Mouse (Mus musculus) neural tube, embryonic 14.5 days (tissue): ENCODE results near the gene Lpp. TPM values are rescaled to one million over a fixed set of nuclear protein-coding genes. Genes with fewer than 3 reads are reported as not detected.

ENCODE experiments used
- ATAC-seq: fragments of 200-750 bp; cut with Nextera tagmentation; 2 replicates; pipeline ENCODE4 v1.8.0; 2017; ENCODE audit warnings: low read depth, mild to moderate bottlenecking, moderate TSS enrichment, moderate library complexity
- H3K27ac ChIP-seq: fragments of 300-500 bp; sonication (generic); 2 replicates; pipeline ENCODE4 v1.5.1; 2014; ENCODE audit warnings: low read depth, mild to moderate bottlenecking, control low read depth, low read length, moderate library complexity, mixed read lengths
- H3K27me3 ChIP-seq: fragments of 300-500 bp; sonication (generic); 2 replicates; pipeline ENCODE4 v1.6.1; 2014; ENCODE audit warnings: low read length; ENCODE audit not compliant: control insufficient read depth, insufficient read depth
- H3K36me3 ChIP-seq: fragments of 300-500 bp; sonication (generic); 2 replicates; pipeline ENCODE4 v1.6.1; 2014; ENCODE audit warnings: low read length, mixed read lengths; ENCODE audit not compliant: control insufficient read depth, insufficient read depth
- H3K4me1 ChIP-seq: fragments of 300-500 bp; sonication (generic); 2 replicates; pipeline ENCODE4 v1.6.1; 2014; ENCODE audit warnings: low read length; ENCODE audit not compliant: control insufficient read depth, insufficient read depth
- H3K4me2 ChIP-seq: fragments of 300-500 bp; sonication (generic); 2 replicates; pipeline ENCODE4 v1.6.1; 2014; ENCODE audit warnings: mild to moderate bottlenecking, low read depth, low read length, control low read depth
- H3K4me3 ChIP-seq: fragments of 300-500 bp; sonication (generic); 2 replicates; pipeline ENCODE4 v1.5.1; 2014; ENCODE audit warnings: low read depth, low read length, control low read depth, mixed read lengths
- H3K9ac ChIP-seq: fragments of 300-500 bp; sonication (generic); replicated peaks from 2 replicates; pipeline ENCODE4 v1.6.1; 2014; ENCODE audit warnings: low read depth, mild to moderate bottlenecking, control low read depth, low read length, mixed read lengths
- H3K9me3 ChIP-seq: fragments of 300-500 bp; sonication (generic); 2 replicates; pipeline ENCODE4 v1.6.1; 2016; ENCODE audit warnings: low read length; ENCODE audit not compliant: control insufficient read depth
- WGBS: fragments of 180-500 bp; shearing (Covaris S2); extraction: QIAGEN DNeasy Blood & Tissue Kit; methylation state at CpG from one replicate; pipeline ENCODE4 v1.1.7; 2014; 5-methylcytosine and 5-hydroxymethylcytosine counted together
- polyA plus RNA-seq: library from polyadenylated mRNA; unstranded; fragments of >200 nt; fragmentation: Nextera tagmentation; extraction: Ambion mirVana; gene quantifications from 2 replicates; pipeline ENCODE4 v1.2.1, GENCODE M21; 2014

Gene Lpp
- polyA plus RNA-seq, 1 experiment from 2014 or later = 7.0 TPM

DNA sequence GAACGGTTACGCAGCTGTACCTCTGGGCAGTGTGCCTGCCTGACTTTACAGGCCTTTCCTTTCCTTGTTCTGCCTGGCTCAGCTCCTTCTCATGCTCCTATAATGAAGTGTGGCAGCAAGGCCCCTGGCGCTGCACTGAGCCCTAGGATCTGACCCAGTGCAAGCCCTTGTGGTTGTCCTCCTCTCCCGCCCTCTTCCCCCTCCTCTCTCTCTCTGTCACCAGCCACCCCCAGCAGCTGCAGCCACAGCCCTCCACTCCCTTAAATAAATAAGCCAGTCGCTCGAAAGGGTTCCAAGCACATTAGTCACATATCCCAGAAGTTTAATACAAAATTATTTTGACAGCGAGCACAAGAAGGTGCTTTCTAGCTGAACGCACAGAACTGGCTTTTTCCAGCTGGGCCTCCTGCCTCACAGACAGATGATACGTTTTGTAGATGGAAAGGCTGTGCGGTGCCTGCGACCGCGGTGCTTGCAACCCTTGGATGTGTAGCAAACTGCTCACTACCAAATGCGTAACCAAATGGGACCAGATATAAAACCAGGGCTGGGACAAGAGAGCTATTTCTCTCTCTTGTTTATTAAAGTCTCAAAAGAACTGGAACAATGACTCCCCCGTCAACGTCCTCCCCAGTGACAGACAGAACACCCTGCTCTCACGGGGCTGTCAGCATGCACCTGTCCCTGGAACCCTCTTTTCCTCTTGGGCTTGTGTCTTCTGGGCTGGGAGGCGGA is 97.6 kb downstream of the Lpp start:
- ATAC-seq = peak; percentile 49; the same call in 1 of the 2 replicates
- no peak overlapping the region for H3K9ac ChIP-seq
- 33% methylated on average over 18 of the region's 18 CpGs for WGBS
- H3K4me1 ChIP-seq = peaks cover 7% of the 10 kb centered on the region
- H3K9me3 ChIP-seq = no peaks in the 10 kb centered on the region
- peak overlapping the region; percentile 44 for H3K27ac ChIP-seq
- H3K4me3 ChIP-seq = no peak overlapping the region
- H3K4me2 ChIP-seq = no peak overlapping the region
- H3K27me3 ChIP-seq = no peaks in the 10 kb centered on the region
- H3K36me3 ChIP-seq = no peaks in the 10 kb centered on the region

DNA sequence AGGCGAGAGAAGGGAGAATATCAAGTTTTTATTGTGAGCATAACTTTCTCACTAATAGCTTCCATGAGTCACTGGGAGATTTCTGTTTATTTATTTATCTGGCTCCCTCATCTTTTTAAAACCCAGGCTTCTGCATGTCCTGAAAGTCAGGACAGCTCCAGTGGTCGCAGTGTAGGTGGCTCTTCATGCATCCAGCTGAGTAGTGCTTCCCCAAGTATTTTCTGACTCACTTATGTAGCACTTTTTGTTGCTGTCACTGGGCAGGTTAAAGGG is 98.1 kb downstream of the Lpp start:
- no peak overlapping the region for H3K9ac ChIP-seq
- 78% methylated on average over 2 of the region's 2 CpGs for WGBS
- no peaks in the 10 kb centered on the region for H3K27me3 ChIP-seq
- no peaks in the 10 kb centered on the region for H3K9me3 ChIP-seq
- no peak overlapping the region for H3K4me3 ChIP-seq
- H3K4me1 ChIP-seq = peaks cover 7% of the 10 kb centered on the region
- no peak overlapping the region for H3K27ac ChIP-seq
- ATAC-seq = no peak
- H3K36me3 ChIP-seq = no peaks in the 10 kb centered on the region
- H3K4me2 ChIP-seq = no peak overlapping the region

DNA sequence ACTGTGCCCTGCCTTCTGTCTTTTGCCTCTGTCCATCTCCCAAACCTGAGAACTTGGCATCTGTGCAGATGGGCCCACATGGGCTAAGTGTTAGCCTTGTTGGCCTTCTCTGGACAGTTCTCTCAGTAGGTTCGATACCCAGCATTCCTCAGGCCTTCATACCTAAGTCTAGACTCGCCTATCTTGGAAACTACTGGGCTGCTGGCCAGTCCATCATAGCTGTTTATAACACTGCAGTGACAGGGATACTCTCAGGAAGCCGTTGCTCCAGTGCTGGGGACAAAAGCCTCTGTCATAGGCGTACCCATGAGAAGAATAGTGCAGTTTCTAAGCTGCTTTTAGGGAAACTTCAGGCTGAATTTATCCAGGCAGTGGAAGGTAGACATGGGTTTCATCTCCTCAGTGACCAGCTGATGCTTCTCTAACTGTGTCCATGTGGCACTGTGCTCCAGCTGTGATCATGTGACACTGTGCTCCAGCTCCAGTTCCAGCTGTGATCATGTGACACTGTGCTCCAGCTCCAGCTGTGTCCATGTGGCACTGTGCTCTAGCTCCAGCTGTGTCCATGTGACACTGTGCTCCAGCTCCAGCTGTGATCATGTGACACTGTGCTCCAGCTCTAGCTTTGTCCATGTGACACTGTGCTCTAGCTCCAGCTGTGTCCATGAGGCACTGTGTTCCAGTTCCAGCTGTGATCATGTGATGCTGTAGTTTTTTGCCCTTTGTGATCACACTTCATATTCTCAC is 99.1 kb downstream of the Lpp start:
- no peak overlapping the region for H3K4me3 ChIP-seq
- 73% methylated on average over 4 of the region's 4 CpGs for WGBS
- no peaks in the 10 kb centered on the region for H3K27me3 ChIP-seq
- H3K4me1 ChIP-seq = peaks cover 7% of the 10 kb centered on the region
- H3K9me3 ChIP-seq = no peaks in the 10 kb centered on the region
- H3K4me2 ChIP-seq = no peak overlapping the region
- no peaks in the 10 kb centered on the region for H3K36me3 ChIP-seq
- no peak overlapping the region for H3K27ac ChIP-seq
- H3K9ac ChIP-seq = no peak overlapping the region
- ATAC-seq = no peak

DNA sequence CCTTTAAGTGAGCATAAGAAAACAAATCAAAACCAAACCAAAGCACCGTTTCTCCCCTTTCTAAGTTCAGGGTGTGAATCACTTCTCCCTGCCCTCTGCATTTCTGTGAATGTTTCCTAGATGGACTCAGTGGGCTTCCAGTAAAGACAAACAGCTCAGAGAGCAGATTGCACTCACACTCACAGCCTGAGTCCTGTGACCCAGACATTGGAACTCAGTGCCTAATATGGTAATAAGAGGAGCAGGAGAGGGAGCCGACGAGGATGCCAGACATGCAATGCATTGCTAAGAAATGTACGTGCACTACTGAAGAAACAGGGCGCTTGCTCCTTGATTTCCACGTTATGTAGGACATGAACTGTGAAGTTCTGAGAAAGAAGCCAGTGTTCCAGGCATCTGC is 101.2 kb downstream of the Lpp start:
- peaks cover 7% of the 10 kb centered on the region for H3K4me1 ChIP-seq
- no peak for ATAC-seq
- WGBS = 46% methylated on average over 6 of the region's 6 CpGs

DNA sequence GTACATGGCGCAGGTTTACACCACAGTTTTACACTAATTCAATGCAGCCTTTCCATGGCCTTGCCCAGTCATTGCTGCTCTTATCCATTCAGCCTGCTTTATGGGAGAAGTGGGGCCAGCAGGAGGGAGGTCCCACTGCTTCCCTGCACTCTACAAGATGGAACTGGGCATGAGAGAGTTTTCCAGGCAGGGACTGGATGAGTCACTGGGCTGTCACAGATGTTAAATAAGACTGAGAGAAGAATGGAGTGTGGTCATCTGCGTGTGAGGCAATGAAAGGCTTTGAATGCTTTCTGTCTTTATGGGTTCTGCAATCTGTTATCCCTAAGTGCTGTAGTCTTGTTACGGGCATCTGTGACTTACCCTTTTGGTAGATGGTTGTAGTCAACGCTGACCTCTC is 102.2 kb downstream of the Lpp start:
- Histone ChIP-seq H3K27ac (no peak overlapping the region), H3K4me3 (no peak overlapping the region), H3K4me2 (no peak overlapping the region), H3K9ac (no peak overlapping the region), H3K4me1 (peaks cover 7% of the 10 kb centered on the region), H3K9me3 (no peaks in the 10 kb centered on the region), H3K36me3 (no peaks in the 10 kb centered on the region), H3K27me3 (no peaks in the 10 kb centered on the region)
- WGBS = 38% methylated on average over 4 of the region's 4 CpGs
- ATAC-seq = peak; percentile 19; the same call in 1 of the 2 replicates

More for the DNA sequence above, 101.2 kb downstream of the Lpp start:
- H3K9me3 ChIP-seq = no peaks in the 10 kb centered on the region
- H3K4me2 ChIP-seq = no peak overlapping the region
- no peaks in the 10 kb centered on the region for H3K36me3 ChIP-seq
- H3K9ac ChIP-seq = no peak overlapping the region
- no peak overlapping the region for H3K4me3 ChIP-seq
- no peak overlapping the region for H3K27ac ChIP-seq
- H3K27me3 ChIP-seq = no peaks in the 10 kb centered on the region

DNA sequence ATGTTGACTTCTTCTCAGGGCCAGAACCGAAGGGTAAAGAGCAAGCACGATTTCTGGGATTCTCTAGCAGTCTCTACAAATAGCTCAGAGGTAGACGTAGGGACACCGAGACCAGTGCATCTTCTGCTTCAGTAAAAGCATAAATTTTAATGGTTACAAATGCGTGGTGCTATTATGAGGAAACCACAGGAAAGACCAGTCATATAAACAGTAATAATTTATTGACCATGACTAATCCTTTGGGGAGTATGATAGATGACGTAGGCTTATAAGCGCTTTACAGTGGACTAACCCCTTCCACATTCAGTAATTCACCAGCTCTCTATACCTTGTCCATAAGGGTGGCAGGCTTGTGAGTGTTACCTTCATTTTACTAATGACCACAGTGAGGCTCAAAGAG is 103.3 kb downstream of the Lpp start:
- WGBS = 61% methylated on average over 7 of the region's 7 CpGs
- no peak overlapping the region for H3K9ac ChIP-seq
- no peak overlapping the region for H3K4me2 ChIP-seq
- H3K27me3 ChIP-seq = no peaks in the 10 kb centered on the region
- H3K4me3 ChIP-seq = no peak overlapping the region
- H3K9me3 ChIP-seq = no peaks in the 10 kb centered on the region
- no peaks in the 10 kb centered on the region for H3K36me3 ChIP-seq
- H3K4me1 ChIP-seq = peaks cover 10% of the 10 kb centered on the region
- no peak for ATAC-seq
- H3K27ac ChIP-seq = no peak overlapping the region

DNA sequence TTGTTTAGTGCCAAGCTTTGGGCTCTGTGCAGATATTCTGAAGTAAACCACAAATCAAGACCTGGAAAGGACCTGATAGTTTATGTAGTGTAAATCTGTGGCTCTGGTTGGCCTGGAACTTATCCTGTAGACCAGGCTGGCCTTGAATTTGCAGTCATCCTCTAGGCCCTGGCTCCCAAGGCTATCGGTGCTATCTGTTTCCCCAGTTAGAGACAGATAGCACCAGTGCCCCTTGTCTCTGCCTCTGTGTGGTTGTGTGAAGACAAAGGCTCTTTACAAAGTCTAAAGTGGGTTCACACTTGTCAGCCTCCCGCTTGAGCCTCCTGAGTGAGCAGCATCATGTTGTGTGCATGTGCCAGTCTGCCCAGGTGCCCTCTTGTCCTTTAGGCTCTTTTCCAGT is 104.1 kb downstream of the Lpp start:
- no peaks in the 10 kb centered on the region for H3K36me3 ChIP-seq
- H3K9ac ChIP-seq = no peak overlapping the region
- H3K4me3 ChIP-seq = no peak overlapping the region
- H3K27me3 ChIP-seq = no peaks in the 10 kb centered on the region
- no peak for ATAC-seq
- 89% methylated on average over 2 of the region's 2 CpGs for WGBS
- no peak overlapping the region for H3K4me2 ChIP-seq
- H3K27ac ChIP-seq = no peak overlapping the region
- H3K4me1 ChIP-seq = peaks cover 15% of the 10 kb centered on the region
- H3K9me3 ChIP-seq = no peaks in the 10 kb centered on the region

DNA sequence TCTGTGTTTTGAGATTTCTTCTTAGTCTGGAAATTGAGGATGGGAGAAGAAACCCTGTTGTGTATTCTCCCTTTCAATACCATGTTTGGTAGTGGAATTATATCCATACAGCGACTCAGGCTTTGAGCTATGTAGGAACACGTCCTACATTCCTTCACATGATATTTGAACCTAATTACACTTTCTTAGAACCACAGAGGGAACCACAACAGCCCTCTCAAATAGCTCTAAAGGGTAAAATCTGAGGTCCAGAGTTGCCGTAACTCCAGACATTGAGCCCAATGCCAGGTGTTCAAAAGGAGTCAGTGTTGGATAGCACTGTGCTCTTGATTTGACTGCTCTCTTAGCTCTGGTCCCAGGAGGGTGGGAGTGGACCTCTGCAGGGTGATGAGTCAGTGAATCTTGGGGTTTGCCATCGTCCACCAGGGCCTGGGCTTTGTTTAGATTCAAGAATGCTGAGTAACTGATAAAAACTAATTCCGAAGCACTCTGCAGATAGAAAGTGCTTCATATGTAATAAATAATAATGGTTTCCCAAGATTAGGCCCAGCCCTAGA is 104.9 kb downstream of the Lpp start:
- ATAC-seq = no peak
- Histone ChIP-seq H3K36me3 (no peaks in the 10 kb centered on the region), H3K27me3 (no peaks in the 10 kb centered on the region), H3K27ac (no peak overlapping the region), H3K4me1 (peaks cover 15% of the 10 kb centered on the region), H3K9me3 (no peaks in the 10 kb centered on the region), H3K4me2 (no peak overlapping the region), H3K4me3 (no peak overlapping the region), H3K9ac (no peak overlapping the region)
- WGBS = 92% methylated on average over 5 of the region's 5 CpGs

DNA sequence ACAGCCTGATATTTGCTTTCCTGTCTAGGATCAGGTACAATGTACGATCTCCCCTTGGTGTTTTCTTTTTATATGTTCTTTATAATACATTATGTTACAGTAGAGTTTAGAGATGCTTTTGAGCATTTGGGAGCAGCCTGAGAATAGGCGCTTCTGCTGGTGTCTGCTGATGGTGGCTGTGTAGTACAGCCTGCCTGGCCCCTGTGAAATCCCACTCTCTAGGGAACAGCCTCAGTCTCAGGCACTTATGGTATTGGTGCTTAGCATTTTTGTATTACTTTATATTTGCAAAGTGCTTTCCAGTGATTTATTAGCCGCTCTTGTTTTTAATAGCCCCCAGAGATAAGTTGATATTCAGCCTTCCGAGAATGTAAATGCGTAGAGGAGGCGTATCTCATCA is 107.9 kb downstream of the Lpp start:
- Histone ChIP-seq H3K4me1 (peaks cover 15% of the 10 kb centered on the region), H3K4me2 (no peak overlapping the region), H3K9me3 (no peaks in the 10 kb centered on the region), H3K9ac (no peak overlapping the region), H3K36me3 (no peaks in the 10 kb centered on the region), H3K4me3 (no peak overlapping the region), H3K27ac (no peak overlapping the region), H3K27me3 (no peaks in the 10 kb centered on the region)
- peak; percentile 69; the same call in 1 of the 2 replicates for ATAC-seq
- 44% methylated on average over 6 of the region's 6 CpGs for WGBS
